ENCODE assay signal across 13 mouse cellular contexts in the genomic region with DNA sequence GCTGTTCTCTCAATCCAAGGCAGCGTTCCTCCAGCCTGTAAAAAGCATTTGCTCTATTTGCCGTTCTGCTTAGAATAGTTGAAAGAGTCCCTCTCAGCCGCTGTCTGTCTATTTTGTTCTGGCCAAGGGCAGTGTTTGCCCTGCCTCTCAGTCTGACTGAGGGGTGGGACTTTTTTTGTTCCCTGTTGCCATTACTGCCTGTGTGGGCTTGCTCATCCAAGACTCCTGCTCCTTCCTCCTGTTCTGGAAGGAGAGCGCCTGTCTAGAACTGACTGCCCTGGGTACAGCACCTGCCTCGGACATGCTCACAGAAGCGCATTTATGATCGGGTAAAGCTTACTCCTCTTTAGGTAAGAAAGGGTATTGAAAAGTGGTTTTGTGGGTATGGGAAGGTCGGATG.
A peak's percentile ranks its signal among the peaks of the same experiment; 100 is the strongest.
DNase-seq lines count a peak whose midpoint lies in the region; ATAC-seq and TF ChIP-seq lines count a peak whose summit lies in the region.
"Had no signal": no experiment of that assay in that cellular context is flagged by ENCODE, and none has a peak within 500 bp of the region (broad histone marks: within the 10 kb centered on the region; RNA-seq: fewer than 3 reads in every experiment).

No protein-coding gene starts in this region.

- no peak for ATAC-seq in embryonic facial prominence, embryonic 12.5 days (ENCODE audit: insufficient number of reproducible peaks, insufficient read depth, low FRiP score, low TSS enrichment)
- peak; percentile 26 for ATAC-seq in midbrain, embryonic 16.5 days

- no peak overlapping the region for H3K9ac ChIP-seq in embryonic facial prominence, embryonic 12.5 days
- no peak overlapping the region for H3K9ac ChIP-seq in midbrain, embryonic 16.5 days (ENCODE audit: low read depth, low read length)
- H3K9ac ChIP-seq: liver, embryonic 15.5 days had no signal

- no peaks in the 10 kb centered on the region for H3K27me3 ChIP-seq in embryonic facial prominence, embryonic 12.5 days
- no peaks in the 10 kb centered on the region for H3K27me3 ChIP-seq in midbrain, embryonic 16.5 days (ENCODE audit: control insufficient read depth, insufficient read depth, low read depth, low read length)
- H3K27me3 ChIP-seq: liver, embryonic 15.5 days had no signal

- TF ChIP-seq POLR2A in lung, adult 2 months (IDR thresholded peaks at IDR 0.05; ENCODE audit: borderline replicate concordance, extremely low read depth, low read depth, low read length), result no peak

- no peaks in the 10 kb centered on the region for H3K36me3 ChIP-seq in embryonic facial prominence, embryonic 12.5 days
- no peaks in the 10 kb centered on the region for H3K36me3 ChIP-seq in midbrain, embryonic 16.5 days (ENCODE audit: control insufficient read depth, insufficient read depth, low read length)
- H3K36me3 ChIP-seq: liver, embryonic 15.5 days had no signal

- no peak overlapping the region for H3K4me2 ChIP-seq in embryonic facial prominence, embryonic 12.5 days (replicated peaks)
- no peak overlapping the region; the same call in 1 of the 2 replicates for H3K4me2 ChIP-seq in midbrain, embryonic 16.5 days (ENCODE audit: low read length)
- H3K4me2 ChIP-seq: liver, embryonic 15.5 days had no signal

- no peaks in the 10 kb centered on the region for H3K9me3 ChIP-seq in embryonic facial prominence, embryonic 12.5 days
- no peaks in the 10 kb centered on the region for H3K9me3 ChIP-seq in midbrain, embryonic 16.5 days (replicated peaks; ENCODE audit: control insufficient read depth, low read length, poor library complexity, severe bottlenecking)
- H3K9me3 ChIP-seq: liver, embryonic 15.5 days had no signal

- intact Hi-C loops in gastrocnemius, adult 2 months (cut with DNase I), result no loop called here

- peaks cover 3% of the 10 kb centered on the region; the same call in 1 of the 2 replicates for H3K4me1 ChIP-seq in lung, adult 2 months (ENCODE audit: control insufficient read depth, insufficient read depth, low read length)
- peaks cover 27% of the 10 kb centered on the region for H3K4me1 ChIP-seq in embryonic facial prominence, embryonic 12.5 days
- peaks cover 6% of the 10 kb centered on the region for H3K4me1 ChIP-seq in midbrain, embryonic 16.5 days (ENCODE audit: control insufficient read depth, insufficient read depth, low read length)

- WGBS in lung, adult 2 months, result 61% methylated on average over 8 of the region's 8 CpGs
- 52% methylated on average over 8 of the region's 8 CpGs for WGBS in embryonic facial prominence, embryonic 12.5 days
- WGBS in midbrain, embryonic 16.5 days, result 28% methylated on average over 8 of the region's 8 CpGs

- no peak for DNase-seq in gastrocnemius, adult 2 months
- DNase-seq in gastrocnemius, adult 18-20 months (ENCODE audit: low spot score), result no peak
- peak; percentile 27 for DNase-seq in lung, adult 2 months
- no peak for DNase-seq in lung, postnatal 25 days (ENCODE audit: low spot score)
- no peak for DNase-seq in spleen, postnatal 14 days (ENCODE audit: low spot score in 2 of 2)
- DNase-seq in kidney, postnatal 25 days, result no peak
- DNase-seq: adrenal gland, postnatal 36 days; cerebellum, postnatal 10 days had no signal

- no peak overlapping the region for H3K4me3 ChIP-seq in gastrocnemius, adult 2 months
- no peak overlapping the region for H3K4me3 ChIP-seq in lung, adult 2 months (replicated peaks; ENCODE audit: extremely low read depth, low read depth, low read length)
- no peak overlapping the region for H3K4me3 ChIP-seq in embryonic facial prominence, embryonic 12.5 days
- H3K4me3 ChIP-seq in midbrain, embryonic 16.5 days (ENCODE audit: low read depth, low read length), result no peak overlapping the region
- H3K4me3 ChIP-seq: liver, embryonic 15.5 days; myocyte had no signal

- H3K27ac ChIP-seq in gastrocnemius, adult 2 months, result peak overlapping the region; percentile 31
- peak overlapping the region; percentile 7; the same call in 1 of the 2 replicates for H3K27ac ChIP-seq in embryonic facial prominence, embryonic 12.5 days
- peak overlapping the region; percentile 19; the same call in 1 of the 2 replicates for H3K27ac ChIP-seq in midbrain, embryonic 16.5 days (ENCODE audit: low read length)
- H3K27ac ChIP-seq: kidney, postnatal 0 days; liver, embryonic 15.5 days had no signal

- no peak for TF ChIP-seq CTCF in gastrocnemius, adult 2 months (IDR thresholded peaks at IDR 0.05)
- TF ChIP-seq CTCF in lung, adult 2 months (IDR thresholded peaks at IDR 0.05; ENCODE audit: insufficient read depth, low read length), result no peak
